In genomic region chr11:117318731-117319542, GRCm38 (mm10) we compare ENCODE assay signal across 8 mouse cellular contexts.
DNase-seq lines count a peak whose midpoint lies in the region; ATAC-seq and TF ChIP-seq lines count a peak whose summit lies in the region.

No protein-coding gene starts in this region.

- peak overlapping the region; percentile 84 for H3K27ac ChIP-seq in forebrain, embryonic 10.5 days
- no peak overlapping the region for H3K27ac ChIP-seq in forebrain, postnatal 0 days (ENCODE audit: low read depth, low read length)
- H3K27ac ChIP-seq in heart, embryonic 12.5 days (ENCODE audit: poor library complexity, severe bottlenecking), result peak overlapping the region; percentile 87
- H3K27ac ChIP-seq in stomach, embryonic 14.5 days (ENCODE audit: low read length), result peak overlapping the region; percentile 87
- no peak overlapping the region for H3K27ac ChIP-seq in cerebellum, adult 2 months (ENCODE audit: insufficient read depth, low read length)

- no peaks in the 10 kb centered on the region for H3K9me3 ChIP-seq in forebrain, embryonic 10.5 days
- H3K9me3 ChIP-seq in forebrain, postnatal 0 days (ENCODE audit: low read length), result no peaks in the 10 kb centered on the region
- H3K9me3 ChIP-seq in heart, embryonic 12.5 days (replicated peaks), result no peaks in the 10 kb centered on the region
- H3K9me3 ChIP-seq in stomach, embryonic 14.5 days (ENCODE audit: control insufficient read depth, low read depth, low read length), result no peaks in the 10 kb centered on the region

- H3K4me3 ChIP-seq in forebrain, embryonic 10.5 days, result no peak overlapping the region
- no peak overlapping the region for H3K4me3 ChIP-seq in forebrain, postnatal 0 days (ENCODE audit: low read depth, low read length)
- H3K4me3 ChIP-seq in heart, embryonic 12.5 days, result no peak overlapping the region
- no peak overlapping the region for H3K4me3 ChIP-seq in stomach, embryonic 14.5 days (ENCODE audit: low read depth, low read length)
- H3K4me3 ChIP-seq in cerebellum, adult 2 months (replicated peaks; ENCODE audit: insufficient read depth, low read depth, low read length), result no peak overlapping the region

- H3K27me3 ChIP-seq in forebrain, embryonic 10.5 days (ENCODE audit: poor library complexity, severe bottlenecking), result no peaks in the 10 kb centered on the region
- no peaks in the 10 kb centered on the region; the same call in 1 of the 2 replicates for H3K27me3 ChIP-seq in forebrain, postnatal 0 days (ENCODE audit: insufficient read depth, low read length)
- no peaks in the 10 kb centered on the region for H3K27me3 ChIP-seq in heart, embryonic 12.5 days (replicated peaks)
- H3K27me3 ChIP-seq in stomach, embryonic 14.5 days (ENCODE audit: control insufficient read depth, insufficient read depth, low read length), result no peaks in the 10 kb centered on the region
- H3K27me3 ChIP-seq in cerebellum, adult 2 months (ENCODE audit: control insufficient read depth, insufficient read depth, low read length), result no peaks in the 10 kb centered on the region

- WGBS in forebrain, embryonic 10.5 days, result 62% methylated on average over 12 of the region's 12 CpGs
- 65% methylated on average over 12 of the region's 12 CpGs for WGBS in forebrain, postnatal 0 days
- WGBS in heart, embryonic 12.5 days, result 42% methylated on average over 12 of the region's 12 CpGs
- 47% methylated on average over 12 of the region's 12 CpGs for WGBS in stomach, embryonic 14.5 days
- WGBS in cerebellum, adult 2 months, result 76% methylated on average over 12 of the region's 12 CpGs

- ATAC-seq in forebrain, postnatal 0 days, result no peak
- peak; percentile 66 for ATAC-seq in CD4-positive, CD25-positive, alpha-beta regulatory T cell, adult 4 months
- ATAC-seq in heart, embryonic 12.5 days (ENCODE audit: insufficient number of reproducible peaks, low FRiP score), result no peak
- no peak for ATAC-seq in stomach, embryonic 14.5 days (ENCODE audit: insufficient number of reproducible peaks, insufficient read depth, low FRiP score, low read depth)

- H3K9ac ChIP-seq in forebrain, postnatal 0 days, result no peak overlapping the region
- 0 out of 2 replicates have a peak overlapping the region, but pooled peaks have one; percentile 20 for H3K9ac ChIP-seq in heart, embryonic 12.5 days
- no peak overlapping the region for H3K9ac ChIP-seq in stomach, embryonic 14.5 days (replicated peaks; ENCODE audit: low read depth, low read length)

- H3K4me1 ChIP-seq in forebrain, embryonic 10.5 days, result peaks cover 98% of the 10 kb centered on the region
- 0 out of 2 replicates have a peak, but pooled peaks cover 16% of the 10 kb centered on the region for H3K4me1 ChIP-seq in forebrain, postnatal 0 days (ENCODE audit: insufficient read depth)
- H3K4me1 ChIP-seq in heart, embryonic 12.5 days (replicated peaks), result peaks cover 92% of the 10 kb centered on the region
- H3K4me1 ChIP-seq in stomach, embryonic 14.5 days (ENCODE audit: control insufficient read depth, insufficient read depth, low read length), result peaks cover 64% of the 10 kb centered on the region
- H3K4me1 ChIP-seq in cerebellum, adult 2 months (ENCODE audit: control insufficient read depth, insufficient read depth, low read length), result peaks cover 18% of the 10 kb centered on the region

- no peak for TF ChIP-seq CTCF in forebrain, postnatal 0 days (IDR thresholded peaks at IDR 0.05; ENCODE audit: low read depth)
- no peak for TF ChIP-seq CTCF in cerebellum, adult 2 months (IDR thresholded peaks at IDR 0.05; ENCODE audit: borderline replicate concordance, insufficient read depth, low read depth, low read length)

- TF ChIP-seq POLR2A in cerebellum, adult 2 months (IDR thresholded peaks at IDR 0.05; ENCODE audit: borderline replicate concordance, insufficient read depth, low read length), result no peak

- H3K36me3 ChIP-seq in forebrain, embryonic 10.5 days (replicated peaks), result peaks cover 12% of the 10 kb centered on the region
- no peaks in the 10 kb centered on the region for H3K36me3 ChIP-seq in forebrain, postnatal 0 days (ENCODE audit: insufficient read depth)
- no peaks in the 10 kb centered on the region for H3K36me3 ChIP-seq in heart, embryonic 12.5 days
- no peaks in the 10 kb centered on the region for H3K36me3 ChIP-seq in stomach, embryonic 14.5 days (ENCODE audit: control insufficient read depth, insufficient read depth, low read length)

- no peak overlapping the region for H3K4me2 ChIP-seq in forebrain, postnatal 0 days (ENCODE audit: low read depth)
- H3K4me2 ChIP-seq in heart, embryonic 12.5 days, result peak overlapping the region; percentile 15; the same call in 1 of the 2 replicates
- H3K4me2 ChIP-seq in stomach, embryonic 14.5 days (replicated peaks; ENCODE audit: low read depth, low read length), result no peak overlapping the region

- DNase-seq in forebrain, embryonic 10.5 days (ENCODE audit: extremely low spot score, low spot score), result no peak
- DNase-seq in forebrain, postnatal 0 days, result no peak
- DNase-seq in liver, result peak; percentile 55
- DNase-seq in cerebellum, adult 2 months, result no peak
- no peak for DNase-seq in adrenal gland, adult 8-10 months

Comparison
In these comparisons a context has a peak if more than half of its experiments do, and no peak if none do; other contexts are left out.
1. H3K27ac ChIP-seq: peak in forebrain, embryonic 10.5 days (single experiment), heart, embryonic 12.5 days (single experiment) and stomach, embryonic 14.5 days (single experiment); none in forebrain, postnatal 0 days (single experiment) and cerebellum, adult 2 months (single experiment).